Comparison of ENCODE assay signal across 16 mouse cellular contexts in genomic region chr4:124840998-124841397, GRCm38 (mm10). TPM values are rescaled to one million over a fixed set of nuclear protein-coding genes. Genes with fewer than 3 reads are reported as not detected.
DNase-seq lines count a peak whose midpoint lies in the region; TF ChIP-seq lines count a peak whose summit lies in the region.
"Had no signal": no experiment of that assay in that cellular context is flagged by ENCODE, and none has a peak within 500 bp of the region (broad histone marks: within the 10 kb centered on the region; RNA-seq: fewer than 3 reads in every experiment).

No protein-coding gene starts in this region.

- no peak overlapping the region for H3K27ac ChIP-seq in gastrocnemius, adult 2 months
- no peak overlapping the region for H3K27ac ChIP-seq in CH12.LX (ENCODE audit: insufficient read depth, low read depth)
- H3K27ac ChIP-seq: limb, embryonic 10.5 days; lung, embryonic 15.5 days; neural tube, embryonic 15.5 days had no signal

- no peaks in the 10 kb centered on the region for H3K27me3 ChIP-seq in CH12.LX (replicated peaks)
- H3K27me3 ChIP-seq: lung, embryonic 15.5 days; neural tube, embryonic 15.5 days had no signal

- H3K4me1 ChIP-seq in lung, adult 2 months (ENCODE audit: control insufficient read depth, insufficient read depth, low read length): no peaks in the 10 kb centered on the region
- H3K4me1 ChIP-seq in CH12.LX (ENCODE audit: control insufficient read depth in 1 of 2, insufficient read depth in 2 of 2): no peaks in the 10 kb centered on the region
- H3K4me1 ChIP-seq: limb, embryonic 10.5 days; lung, embryonic 15.5 days; neural tube, embryonic 15.5 days had no signal

- peaks cover 56 to 93% of the 10 kb centered on the region in 2 experiments for H3K36me3 ChIP-seq in CH12.LX (replicated peaks in 1 of 2; ENCODE audit: control insufficient read depth in 1 of 2, insufficient read depth in 1 of 2, low read length in 1 of 2)

- 94% methylated on average over 1 of the region's 1 CpGs for WGBS in lung, adult 2 months

- no peak for DNase-seq in gastrocnemius, adult 2 months
- DNase-seq in gastrocnemius, postnatal 14 days: no peak
- no peak for DNase-seq in lung, adult 2 months
- DNase-seq in lung, postnatal 10 days: no peak
- DNase-seq in CH12.LX (ENCODE audit: extremely low read depth): no peak
- DNase-seq in brain, embryonic 14.5 days (ENCODE audit: low read depth): no peak
- no peak for DNase-seq in layer of hippocampus, postnatal 14 days (ENCODE audit: low spot score in 2 of 2)
- no peak for DNase-seq in heart, postnatal 10 days
- DNase-seq: cerebellum, adult 8-10 months had no signal

- TF ChIP-seq POLR2A in lung, adult 2 months (IDR thresholded peaks at IDR 0.05; ENCODE audit: borderline replicate concordance, extremely low read depth, low read depth, low read length): no peak
- TF ChIP-seq POLR2A in CH12.LX (IDR thresholded peaks at IDR 0.05; ENCODE audit: low read depth, low read length): no peak
- TF ChIP-seq POLR2A in brain, embryonic 14.5 days (IDR thresholded peaks at IDR 0.05; ENCODE audit: borderline replicate concordance, extremely low read depth, insufficient read depth, insufficient read length, poor library complexity, severe bottlenecking): no peak

- peak; percentile 20; the same call in 1 of the 2 replicates for TF ChIP-seq CTCF in gastrocnemius, adult 2 months (IDR thresholded peaks at IDR 0.05)
- 0 out of 2 replicates have a peak, but pooled peaks have one; percentile 1 for TF ChIP-seq CTCF in lung, adult 2 months (IDR thresholded peaks at IDR 0.05; ENCODE audit: insufficient read depth, low read length)
- peak in 1 of 2 experiments; percentile 45; a peak in 2 of 4 replicates for TF ChIP-seq CTCF in CH12.LX (conservative IDR thresholded peaks at IDR 0.05 in 1 of 2, IDR thresholded peaks at IDR 0.05 in 1 of 2; ENCODE audit: low read depth in 2 of 2, low read length in 2 of 2)
- 0 out of 2 replicates have a peak, but pooled peaks have one; percentile 9 for TF ChIP-seq CTCF in brain, embryonic 14.5 days (IDR thresholded peaks at IDR 0.05; ENCODE audit: borderline replicate concordance, extremely low read depth, insufficient read depth, insufficient read length)

- no peak overlapping the region for H3K4me3 ChIP-seq in gastrocnemius, adult 2 months
- no peak overlapping the region for H3K4me3 ChIP-seq in lung, adult 2 months (replicated peaks; ENCODE audit: extremely low read depth, low read depth, low read length)
- H3K4me3 ChIP-seq in CH12.LX (replicated peaks in 1 of 3; ENCODE audit: low read depth in 2 of 3, low read length in 2 of 3, poor library complexity in 1 of 3): no peak overlapping the region
- H3K4me3 ChIP-seq: limb, embryonic 10.5 days; lung, embryonic 15.5 days; neural tube, embryonic 15.5 days had no signal

- H3K4me2 ChIP-seq in CH12.LX (ENCODE audit: insufficient read depth, low read depth, poor library complexity, severe bottlenecking): no peak overlapping the region
- H3K4me2 ChIP-seq: lung, embryonic 15.5 days; neural tube, embryonic 15.5 days had no signal

- H3K9ac ChIP-seq in CH12.LX (ENCODE audit: insufficient read depth, low read depth): no peak overlapping the region
- H3K9ac ChIP-seq: lung, embryonic 15.5 days; neural tube, embryonic 15.5 days had no signal

- peaks cover 4% of the 10 kb centered on the region for H3K9me3 ChIP-seq in CH12.LX (replicated peaks; ENCODE audit: low read length)
- H3K9me3 ChIP-seq: limb, embryonic 10.5 days; lung, embryonic 15.5 days; neural tube, embryonic 15.5 days had no signal

- no peaks in the 10 kb centered on the region for H3K79me2 ChIP-seq in CH12.LX (replicated peaks; ENCODE audit: control insufficient read depth, extremely low read depth, insufficient read depth, poor library complexity, severe bottlenecking)

- in situ Hi-C loops in CH12.LX (cut with MboI; ENCODE audit: low pct_ligation_motif_present, low pct_unique_long_range_greater_than_20kb, low sequenced_read_pairs): loop anchor here (5.0 kb wide), 1 partner anchor 34 kb away; no protein-coding TSS in a partner anchor

- intact Hi-C loops in gastrocnemius, adult 2 months (cut with DNase I): no loop called here
- intact Hi-C loops in gastrocnemius, postnatal 14 days (cut with DNase I; ENCODE audit: low total_unique reads): loop anchor here (10.0 kb wide), 1 partner anchor 126 kb away; the partner anchor contains the start of gene Sf3a3
- intact Hi-C loops in heart, postnatal 10 days (cut with DNase I): no loop called here

- TF ChIP-seq EP300 in CH12.LX (IDR thresholded peaks at IDR 0.05; ENCODE audit: low read length): no peak

- dilution Hi-C loops in CH12.LX (cut with MboI; ENCODE audit: extremely low pct_ligation_motif_present, extremely low pct_unique_long_range_greater_than_20kb, low sequenced_read_pairs): no loop called here

- TF ChIP-seq RAD21 in CH12.LX (IDR thresholded peaks at IDR 0.05; ENCODE audit: low read depth, low read length): no peak; the same call in none of the 2 replicates

TF ChIP-seq in CH12.LX, 34 proteins besides CTCF, POLR2A, EP300 and RAD21:
- TF ChIP-seq IRF4 (IDR thresholded peaks at IDR 0.05; ENCODE audit: low read depth, low read length) (no peak), MAX (IDR thresholded peaks at IDR 0.05; ENCODE audit: low read length) (no peak), SMC3 (IDR thresholded peaks at IDR 0.05; ENCODE audit: low read depth, low read length) (peak; percentile 4; the same call in 1 of the 2 replicates)

RNA-seq across cellular contexts. Expression of gene Yrdc, which starts 9.5 kb away (rescaled TPM):
- 10 to 100 TPM in 1 of 2 experiments, 1 to 10 TPM in 1; 9.4 to 11.4 TPM for total RNA-seq in gastrocnemius, adult 2 months (2021)
- total RNA-seq in gastrocnemius, postnatal 14 days (2021): 1 to 10 TPM; 7.9 to 8.4 TPM
- polyA plus RNA-seq in lung, adult 2 months (2012; rRNA removed): 28.6 and 38.0 TPM in 2 replicates
- total RNA-seq in CH12.LX (2012; rRNA removed): 87.6 and 96.8 TPM in 2 replicates
- 160 and 171 TPM in 2 replicates for total RNA-seq in CH12.LX (2014; rRNA removed)
- polyA plus RNA-seq in CH12.LX (2012; ENCODE audit: insufficient read length, low read depth): 86.7 and 86.8 TPM in 2 replicates
- 56.4 and 79.6 TPM in 2 replicates for polyA plus RNA-seq in brain, embryonic 14.5 days (2012; rRNA removed)
- total RNA-seq in layer of hippocampus, postnatal 14 days (2021): 10 to 100 TPM; 28.0 to 28.4 TPM
- 10 to 100 TPM; 20.9 to 24.4 TPM for total RNA-seq in heart, postnatal 10 days (2021)

RNA-seq across cellular contexts. Expression of gene 1110065P20Rik, which starts 10.0 kb away (rescaled TPM):
- total RNA-seq in gastrocnemius, adult 2 months (2021): 10 to 100 TPM; 18.4 to 23.0 TPM
- total RNA-seq in gastrocnemius, postnatal 14 days (2021): 10 to 100 TPM; 20.2 to 21.4 TPM
- polyA plus RNA-seq in lung, adult 2 months (2012; rRNA removed): 37.8 and 43.6 TPM in 2 replicates
- total RNA-seq in CH12.LX (2012; rRNA removed): 29.0 and 32.0 TPM in 2 replicates
- 22.6 and 28.5 TPM in 2 replicates for total RNA-seq in CH12.LX (2014; rRNA removed)
- polyA plus RNA-seq in CH12.LX (2012; ENCODE audit: insufficient read length, low read depth): 16.7 and 20.4 TPM in 2 replicates
- 71.3 and 98.0 TPM in 2 replicates for polyA plus RNA-seq in brain, embryonic 14.5 days (2012; rRNA removed)
- total RNA-seq in layer of hippocampus, postnatal 14 days (2021): 100 to 1,000 TPM; 101 to 106 TPM
- 10 to 100 TPM; 28.7 to 33.5 TPM for total RNA-seq in heart, postnatal 10 days (2021)

RNA-seq across cellular contexts. Expression of gene Maneal, which starts 21.0 kb away (rescaled TPM):
- total RNA-seq in gastrocnemius, adult 2 months (2021): under 1 TPM; 0.31 to 0.46 TPM
- total RNA-seq in gastrocnemius, postnatal 14 days (2021): under 1 TPM; 0.16 TPM
- polyA plus RNA-seq in lung, adult 2 months (2012; rRNA removed): 0.29 and 0.32 TPM in 2 replicates
- total RNA-seq in CH12.LX (2012; rRNA removed): 0.08 and 0.13 TPM in 2 replicates
- total RNA-seq in CH12.LX (2014; rRNA removed): not detected in 2 replicates
- polyA plus RNA-seq in CH12.LX (2012; ENCODE audit: insufficient read length, low read depth): not detected in 2 replicates
- polyA plus RNA-seq in brain, embryonic 14.5 days (2012; rRNA removed): 48.8 and 50.3 TPM in 2 replicates
- total RNA-seq in layer of hippocampus, postnatal 14 days (2021): 10 to 100 TPM; 44.3 to 46.1 TPM
- under 1 TPM; 0.10 to 0.22 TPM for total RNA-seq in heart, postnatal 10 days (2021)
- total RNA-seq: megakaryocyte-erythroid progenitor cell, adult 5-6 weeks had no signal

RNA-seq across cellular contexts. Expression of gene Mtf1, which starts 39.1 kb away (rescaled TPM):
- 10 to 100 TPM; 11.9 to 15.7 TPM for total RNA-seq in gastrocnemius, adult 2 months (2021)
- 10 to 100 TPM in 1 of 2 experiments, 1 to 10 TPM in 1; 8.0 to 10.7 TPM for total RNA-seq in gastrocnemius, postnatal 14 days (2021)
- 6.5 and 8.0 TPM in 2 replicates for polyA plus RNA-seq in lung, adult 2 months (2012; rRNA removed)
- 9.8 and 12.6 TPM in 2 replicates for total RNA-seq in CH12.LX (2012; rRNA removed)
- total RNA-seq in CH12.LX (2014; rRNA removed): 6.8 and 9.5 TPM in 2 replicates
- polyA plus RNA-seq in CH12.LX (2012; ENCODE audit: insufficient read length, low read depth): 17.7 and 19.8 TPM in 2 replicates
- polyA plus RNA-seq in brain, embryonic 14.5 days (2012; rRNA removed): 9.3 and 11.5 TPM in 2 replicates
- total RNA-seq in layer of hippocampus, postnatal 14 days (2021): 10 to 100 TPM; 24.6 to 27.5 TPM
- total RNA-seq in heart, postnatal 10 days (2021): 10 to 100 TPM; 17.4 to 17.6 TPM

RNA-seq across cellular contexts. Expression of gene Epha10, which starts 39.7 kb away (rescaled TPM):
- total RNA-seq in gastrocnemius, adult 2 months (2021): not detected
- total RNA-seq in gastrocnemius, postnatal 14 days (2021): not detected
- not detected in 2 replicates for polyA plus RNA-seq in lung, adult 2 months (2012; rRNA removed)
- total RNA-seq in CH12.LX (2012; rRNA removed) (not detected in 2 replicates), CH12.LX (2014; rRNA removed) (not detected in 2 replicates)
- not detected in 2 replicates for polyA plus RNA-seq in CH12.LX (2012; ENCODE audit: insufficient read length, low read depth)
- 18.0 and 25.0 TPM in 2 replicates for polyA plus RNA-seq in brain, embryonic 14.5 days (2012; rRNA removed)
- 10 to 100 TPM; 16.1 to 23.6 TPM for total RNA-seq in layer of hippocampus, postnatal 14 days (2021)
- not detected for total RNA-seq in heart, postnatal 10 days (2021)
- total RNA-seq: heart, adult 8-10 months; heart, postnatal 25 days; megakaryocyte-erythroid progenitor cell, adult 5-6 weeks had no signal
- polyA plus RNA-seq: lung, embryonic 15.5 days; thymus, postnatal 0 days had no signal

Comparison
In these comparisons a context has a peak if more than half of its experiments do, and no peak if none do; other contexts are left out.
1. RNA of gene Maneal, which starts 21.0 kb away (total RNA-seq): 44.3 to 46.1 TPM in layer of hippocampus, postnatal 14 days; 0.31 to 0.46 TPM in gastrocnemius, adult 2 months, 0.10 to 0.22 TPM in heart, postnatal 10 days, 0.16 TPM in gastrocnemius, postnatal 14 days and 0.08 to 0.13 TPM in CH12.LX; every median in the first group is over 10 times any median in the second.